In genomic region chr9:32405191-32405925, GRCm38 (mm10) we compare ENCODE assay signal across 8 mouse cellular contexts. TPM values are rescaled to one million over a fixed set of nuclear protein-coding genes. Genes with fewer than 3 reads are reported as not detected.
DNase-seq lines count a peak whose midpoint lies in the region; ATAC-seq lines count a peak whose summit lies in the region.
"Had no signal": no experiment of that assay in that cellular context is flagged by ENCODE, and none has a peak within 500 bp of the region (broad histone marks: within the 10 kb centered on the region; RNA-seq: fewer than 3 reads in every experiment).

No protein-coding gene starts in this region.

- H3K4me3 ChIP-seq in embryonic facial prominence, embryonic 11.5 days (ENCODE audit: low read depth, low read length), result no peak overlapping the region
- H3K4me3 ChIP-seq: lung, embryonic 15.5 days had no signal

- ATAC-seq in embryonic facial prominence, embryonic 11.5 days (replicated peaks; ENCODE audit: insufficient number of reproducible peaks, low FRiP score, low TSS enrichment, low read depth), result no peak; the same call in 1 of the 2 replicates

- H3K4me1 ChIP-seq in embryonic facial prominence, embryonic 11.5 days (ENCODE audit: control insufficient read depth, insufficient read depth, low read length), result no peaks in the 10 kb centered on the region; the same call in 1 of the 2 replicates

- no peak overlapping the region for H3K9ac ChIP-seq in embryonic facial prominence, embryonic 11.5 days (replicated peaks; ENCODE audit: low read length)
- H3K9ac ChIP-seq: lung, embryonic 15.5 days had no signal

- no peak overlapping the region for H3K4me2 ChIP-seq in embryonic facial prominence, embryonic 11.5 days (ENCODE audit: low read depth, low read length)
- H3K4me2 ChIP-seq: lung, embryonic 15.5 days had no signal

- 43% methylated on average over 11 of the region's 11 CpGs for WGBS in embryonic facial prominence, embryonic 11.5 days

- no peaks in the 10 kb centered on the region for H3K36me3 ChIP-seq in embryonic facial prominence, embryonic 11.5 days (replicated peaks; ENCODE audit: control insufficient read depth, insufficient read depth, low read depth, low read length)
- H3K36me3 ChIP-seq: lung, embryonic 15.5 days had no signal

- no peaks in the 10 kb centered on the region; the same call in 1 of the 2 replicates for H3K27me3 ChIP-seq in embryonic facial prominence, embryonic 11.5 days (ENCODE audit: control insufficient read depth, insufficient read depth, low read length)

- DNase-seq in ES-CJ7 (ENCODE audit: low read depth, low spot score), result peak; percentile 86
- DNase-seq in adrenal gland, adult 8-10 months, result peak; percentile 30
- peak; percentile 90 for DNase-seq in embryonic facial prominence, embryonic 11.5 days (ENCODE audit: low spot score)
- DNase-seq in heart, postnatal 4 days, result peak; percentile 76
- peak; percentile 76 for DNase-seq in layer of hippocampus, adult 11-12 months (ENCODE audit: low spot score)
- peak; percentile 77 for DNase-seq in lung, postnatal 14 days
- DNase-seq in right cerebral cortex, adult 18-20 months, result peak; percentile 58

- no peaks in the 10 kb centered on the region for H3K9me3 ChIP-seq in embryonic facial prominence, embryonic 11.5 days (replicated peaks; ENCODE audit: control insufficient read depth, low read length)
- H3K9me3 ChIP-seq: lung, embryonic 15.5 days had no signal

- H3K27ac ChIP-seq in embryonic facial prominence, embryonic 11.5 days (replicated peaks; ENCODE audit: low read depth, low read length), result no peak overlapping the region
- H3K27ac ChIP-seq: lung, embryonic 15.5 days had no signal

RNA-seq across cellular contexts. Expression of gene Kcnj1, which starts 33.1 kb away (rescaled TPM):
- total RNA-seq in adrenal gland, adult 8-10 months (2022), result not detected
- polyA plus RNA-seq in embryonic facial prominence, embryonic 11.5 days (2014; fragmentation: Nextera tagmentation; extraction: Ambion mirVana), result not detected in 2 replicates
- total RNA-seq in heart, postnatal 4 days (2021), result not detected
- polyA plus RNA-seq: lung, embryonic 15.5 days had no signal

Comparison
In these comparisons a context has a peak if more than half of its experiments do, and no peak if none do; other contexts are left out.
1. DNase-seq: peak in every context shown above with its lines; median percentile 90 in embryonic facial prominence, embryonic 11.5 days; 86 in ES-CJ7; 77 in lung, postnatal 14 days; 76 in heart, postnatal 4 days; 76 in layer of hippocampus, adult 11-12 months; 58 in right cerebral cortex, adult 18-20 months; 30 in adrenal gland, adult 8-10 months.